Comparison of ENCODE assay signal across 26 mouse cellular contexts in the genomic region with DNA sequence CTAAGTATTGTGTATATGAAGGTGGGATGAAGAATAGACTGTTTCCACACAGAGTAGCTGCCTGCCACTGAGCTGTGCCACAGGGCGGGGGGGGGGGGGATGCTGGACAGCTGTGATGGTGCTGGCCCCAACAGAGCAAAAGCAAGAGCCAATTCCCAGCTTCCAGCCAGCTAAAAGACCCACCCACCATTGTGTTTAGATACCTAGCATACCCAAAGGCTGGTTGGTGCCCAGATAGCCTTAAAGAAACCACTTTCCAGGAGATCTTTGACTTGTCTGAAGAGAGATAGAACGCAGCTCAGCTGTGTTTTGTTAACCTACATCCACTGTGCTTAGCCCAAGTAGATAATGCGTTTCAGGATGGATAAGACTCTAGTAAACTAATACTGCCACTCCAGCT. TPM values are rescaled to one million over a fixed set of nuclear protein-coding genes. Genes with fewer than 3 reads are reported as not detected.
DNase-seq lines count a peak whose midpoint lies in the region; ATAC-seq and TF ChIP-seq lines count a peak whose summit lies in the region.
"Had no signal": no experiment of that assay in that cellular context is flagged by ENCODE, and none has a peak within 500 bp of the region (broad histone marks: within the 10 kb centered on the region; RNA-seq: fewer than 3 reads in every experiment).

No protein-coding gene starts in this region.

- H3K27ac ChIP-seq in heart, embryonic 11.5 days (ENCODE audit: low read depth, low read length) = no peak overlapping the region
- peak overlapping the region; percentile 71; the same call in 1 of the 2 replicates for H3K27ac ChIP-seq in heart, postnatal 0 days (ENCODE audit: low read depth)
- H3K27ac ChIP-seq in midbrain, embryonic 11.5 days (ENCODE audit: low read depth, low read length) = no peak overlapping the region
- H3K27ac ChIP-seq in midbrain, embryonic 15.5 days = no peak overlapping the region
- H3K27ac ChIP-seq: forebrain, embryonic 10.5 days; forebrain, embryonic 13.5 days; hindbrain, embryonic 12.5 days; hindbrain, embryonic 15.5 days had no signal

- peak; percentile 17; the same call in 1 of the 2 replicates for ATAC-seq in heart, embryonic 11.5 days (replicated peaks; ENCODE audit: insufficient number of reproducible peaks, low FRiP score, low TSS enrichment)
- no peak for ATAC-seq in heart, postnatal 0 days (ENCODE audit: insufficient read depth, low read depth)
- ATAC-seq in midbrain, embryonic 11.5 days (ENCODE audit: low FRiP score) = no peak
- no peak for ATAC-seq in midbrain, embryonic 15.5 days (replicated peaks)
- ATAC-seq: forebrain, embryonic 13.5 days; forebrain, embryonic 16.5 days; intestine, postnatal 0 days; Patski had no signal

- H3K4me3 ChIP-seq in heart, embryonic 11.5 days (ENCODE audit: low read depth, low read length) = no peak overlapping the region
- no peak overlapping the region for H3K4me3 ChIP-seq in heart, postnatal 0 days (ENCODE audit: low read depth, low read length)
- no peak overlapping the region for H3K4me3 ChIP-seq in midbrain, embryonic 11.5 days (ENCODE audit: low read depth, low read length)
- H3K4me3 ChIP-seq in midbrain, embryonic 15.5 days = no peak overlapping the region
- H3K4me3 ChIP-seq: forebrain, embryonic 10.5 days; forebrain, embryonic 13.5 days; hindbrain, embryonic 12.5 days; hindbrain, embryonic 15.5 days had no signal

- DNase-seq in heart, adult 11 months = peak; percentile 82
- DNase-seq in heart, postnatal 36 days = no peak
- no peak for DNase-seq in heart, adult 8-10 months (ENCODE audit: low spot score)
- DNase-seq in heart, postnatal 0 days (ENCODE audit: low spot score) = no peak
- no peak for DNase-seq in heart, postnatal 14 days
- peak; percentile 68 for DNase-seq in midbrain, embryonic 11.5 days (ENCODE audit: low spot score, missing footprints)
- DNase-seq: adrenal gland, postnatal 10 days; adrenal gland, postnatal 36 days; B cell, adult 2 months; cerebellum, adult 18-20 months; cerebellum, adult 9-10 months; cerebellum, postnatal 14 days; gastrocnemius, postnatal 14 days; kidney, adult 8-10 months had no signal

- H3K27me3 ChIP-seq in heart, embryonic 11.5 days (ENCODE audit: control insufficient read depth, insufficient read depth, low read length) = no peaks in the 10 kb centered on the region
- H3K27me3 ChIP-seq in heart, postnatal 0 days (ENCODE audit: control insufficient read depth, insufficient read depth, low read length) = no peaks in the 10 kb centered on the region
- no peaks in the 10 kb centered on the region for H3K27me3 ChIP-seq in midbrain, embryonic 11.5 days (ENCODE audit: control insufficient read depth, insufficient read depth, low read length)
- no peaks in the 10 kb centered on the region for H3K27me3 ChIP-seq in midbrain, embryonic 15.5 days (replicated peaks)
- H3K27me3 ChIP-seq: CH12.LX; forebrain, embryonic 13.5 days; hindbrain, embryonic 12.5 days; hindbrain, embryonic 15.5 days; Patski had no signal

- intact Hi-C loops in heart, postnatal 36 days (cut with DNase I) = loop anchor here (5.0 kb wide), 1 partner anchor 45 kb away; no protein-coding TSS in a partner anchor
- intact Hi-C loops in heart, postnatal 14 days (cut with DNase I) = no loop called here

- no peak for TF ChIP-seq CTCF in heart, postnatal 0 days (IDR thresholded peaks at IDR 0.05; ENCODE audit: low read depth)

- peaks cover 13% of the 10 kb centered on the region for H3K4me1 ChIP-seq in heart, embryonic 11.5 days (ENCODE audit: control insufficient read depth, insufficient read depth, low read length)
- H3K4me1 ChIP-seq in heart, postnatal 0 days (ENCODE audit: control insufficient read depth, insufficient read depth) = peaks cover 7% of the 10 kb centered on the region; the same call in 1 of the 2 replicates
- peaks cover 4% of the 10 kb centered on the region; the same call in 1 of the 2 replicates for H3K4me1 ChIP-seq in midbrain, embryonic 11.5 days (ENCODE audit: control insufficient read depth, insufficient read depth, low read length)
- H3K4me1 ChIP-seq in midbrain, embryonic 15.5 days = no peaks in the 10 kb centered on the region
- H3K4me1 ChIP-seq: forebrain, embryonic 13.5 days; hindbrain, embryonic 12.5 days; hindbrain, embryonic 15.5 days had no signal

- H3K4me2 ChIP-seq in heart, embryonic 11.5 days = no peak overlapping the region
- no peak overlapping the region for H3K4me2 ChIP-seq in heart, postnatal 0 days (ENCODE audit: low read depth, low read length)
- no peak overlapping the region for H3K4me2 ChIP-seq in midbrain, embryonic 11.5 days
- H3K4me2 ChIP-seq in midbrain, embryonic 15.5 days = no peak overlapping the region
- H3K4me2 ChIP-seq: forebrain, embryonic 13.5 days; hindbrain, embryonic 12.5 days; hindbrain, embryonic 15.5 days had no signal

- TF ChIP-seq EP300 in heart, postnatal 0 days (IDR thresholded peaks at IDR 0.05; ENCODE audit: low read depth) = no peak

- no peaks in the 10 kb centered on the region for H3K36me3 ChIP-seq in heart, embryonic 11.5 days (ENCODE audit: control insufficient read depth, insufficient read depth, low read length)
- H3K36me3 ChIP-seq in heart, postnatal 0 days (replicated peaks; ENCODE audit: control insufficient read depth, insufficient read depth, low read length) = no peaks in the 10 kb centered on the region
- H3K36me3 ChIP-seq in midbrain, embryonic 11.5 days (ENCODE audit: control insufficient read depth, insufficient read depth, low read length) = no peaks in the 10 kb centered on the region
- H3K36me3 ChIP-seq in midbrain, embryonic 15.5 days (replicated peaks) = no peaks in the 10 kb centered on the region
- H3K36me3 ChIP-seq: forebrain, embryonic 10.5 days; G1E; hindbrain, embryonic 12.5 days; hindbrain, embryonic 15.5 days had no signal

- no peak overlapping the region for H3K9ac ChIP-seq in heart, embryonic 11.5 days (ENCODE audit: low read depth, low read length)
- H3K9ac ChIP-seq in heart, postnatal 0 days (replicated peaks; ENCODE audit: low read depth, low read length) = no peak overlapping the region
- H3K9ac ChIP-seq in midbrain, embryonic 11.5 days (ENCODE audit: low read length) = no peak overlapping the region
- H3K9ac ChIP-seq in midbrain, embryonic 15.5 days = no peak overlapping the region
- H3K9ac ChIP-seq: forebrain, embryonic 13.5 days; hindbrain, embryonic 12.5 days; hindbrain, embryonic 15.5 days had no signal

- H3K9me3 ChIP-seq in heart, embryonic 11.5 days (replicated peaks; ENCODE audit: control insufficient read depth, low read length) = no peaks in the 10 kb centered on the region
- no peaks in the 10 kb centered on the region for H3K9me3 ChIP-seq in heart, postnatal 0 days (replicated peaks; ENCODE audit: control insufficient read depth, low read length)
- no peaks in the 10 kb centered on the region for H3K9me3 ChIP-seq in midbrain, embryonic 11.5 days (ENCODE audit: control insufficient read depth, low read length)
- no peaks in the 10 kb centered on the region for H3K9me3 ChIP-seq in midbrain, embryonic 15.5 days
- H3K9me3 ChIP-seq: forebrain, embryonic 10.5 days; forebrain, embryonic 13.5 days; hindbrain, embryonic 12.5 days; hindbrain, embryonic 15.5 days had no signal

- 47% methylated on average over 3 of the region's 3 CpGs for WGBS in heart, embryonic 11.5 days (ENCODE audit: insufficient replicate concordance)
- 47% methylated on average over 3 of the region's 3 CpGs for WGBS in heart, postnatal 0 days
- 77% methylated on average over 3 of the region's 3 CpGs for whole genome bisulfite sequencing in midbrain, embryonic 11.5 days
- WGBS in midbrain, embryonic 15.5 days = 82% methylated on average over 2 of the region's 3 CpGs

RNA-seq across cellular contexts. Expression of a gene that starts 3.2 kb away (rescaled TPM):
- 10 to 100 TPM; 71.9 to 83.3 TPM for total RNA-seq in heart, postnatal 36 days (2021)
- polyA plus RNA-seq in heart, embryonic 11.5 days (2014; fragmentation: Nextera tagmentation; extraction: Ambion mirVana) = 8.3 and 9.1 TPM in 2 replicates
- 10 to 100 TPM; 49.9 to 68.0 (median 60.9) TPM for total RNA-seq in heart, adult 8-10 months (2022)
- total RNA-seq in heart, postnatal 0 days (2014; rRNA removed; ENCODE audit: low replicate concordance) = 22.3 and 24.5 TPM in 2 replicates
- polyA plus RNA-seq in heart, postnatal 0 days (2015; fragmentation: Nextera tagmentation; extraction: Ambion mirVana) = 6.2 and 6.9 TPM in 2 replicates
- total RNA-seq in heart, postnatal 14 days (2021) = 100 to 1,000 TPM in 1 of 2 experiments, 10 to 100 TPM in 1; 99.2 to 103 TPM
- 2.9 and 3.1 TPM in 2 replicates for polyA plus RNA-seq in midbrain, embryonic 11.5 days (2014; fragmentation: Nextera tagmentation; extraction: Ambion mirVana)
- 3.6 and 3.9 TPM in 2 replicates for polyA plus RNA-seq in midbrain, embryonic 15.5 days (2015; fragmentation: Nextera tagmentation; extraction: Ambion mirVana)
- total RNA-seq: CH12.LX; hematopoietic stem cell, adult 5-6 weeks had no signal
- polyA plus RNA-seq: G1E had no signal

Comparison
In these comparisons a context has a peak if more than half of its experiments do, and no peak if none do; other contexts are left out.
1. DNase-seq: peak in heart, adult 11 months (single experiment) and midbrain, embryonic 11.5 days (single experiment); none in heart, postnatal 36 days (0 of 2), heart, adult 8-10 months (single experiment), heart, postnatal 0 days (single experiment) and heart, postnatal 14 days (0 of 2).